Mouse (Mus musculus): ENCODE measurements at regions not wholly inside any gene's neighbourhood (a gene's known extent, or its start where the extent isn't known, plus 50 kb on each side); places are given as distances from the start of the nearest gene placed in this dataset.

GRCm38 (mm10) chr10:117556851-117557542 lies 72.3 kb upstream of the Cpm start:
- in situ Hi-C loops (cut with MboI, MseI) = no loop called here

- in situ Hi-C loops (cut with MboI, MseI) = no loop called here
Measured at GRCm38 (mm10) chr10:117556027-117556789, 73.1 kb upstream of the Cpm start.

GRCm38 (mm10) chr10:117555542-117555941 lies 73.8 kb upstream of the Cpm start:
- in situ Hi-C loops (cut with MboI, MseI) = no loop called here

- in situ Hi-C loops (cut with MboI, MseI) = no loop called here
Measured at GRCm38 (mm10) chr10:117555044-117555443, 74.3 kb upstream of the Cpm start.

- in situ Hi-C loops (cut with MboI, MseI) = loop anchor here in 1 of 2 experiments (5.0 kb wide), 1 partner anchor 92 kb away; no protein-coding TSS in a partner anchor
Measured at GRCm38 (mm10) chr10:117554533-117554932, 74.8 kb upstream of the Cpm start.

- in situ Hi-C loops (cut with MboI, MseI) = loop anchor here in 1 of 2 experiments (5.0 kb wide), 1 partner anchor 91 kb away; no protein-coding TSS in a partner anchor
Measured at GRCm38 (mm10) chr10:117553211-117554186, 75.8 kb upstream of the Cpm start.

GRCm38 (mm10) chr10:117552049-117552652 lies 77.1 kb upstream of the Cpm start:
- in situ Hi-C loops (cut with MboI, MseI) = loop anchor here in 1 of 2 experiments (5.0 kb wide), 1 partner anchor 90 kb away; no protein-coding TSS in a partner anchor

- in situ Hi-C loops (cut with MboI, MseI) = loop anchor here in 1 of 2 experiments (5.0 kb wide), 1 partner anchor 89 kb away; no protein-coding TSS in a partner anchor
Measured at GRCm38 (mm10) chr10:117551234-117552048, 77.9 kb upstream of the Cpm start.

- in situ Hi-C loops (cut with MboI, MseI) = loop anchor here (5.0 kb wide), 2 partner anchors 78 to 88 kb away; no protein-coding TSS in a partner anchor
Measured at GRCm38 (mm10) chr10:117549854-117550605, 79.3 kb upstream of the Cpm start.

GRCm38 (mm10) chr10:117549506-117549830 lies 79.8 kb upstream of the Cpm start:
- in situ Hi-C loops (cut with MboI, MseI) = loop anchor here in 1 of 2 experiments (5.0 kb wide), 1 partner anchor 77 kb away; no protein-coding TSS in a partner anchor

- in situ Hi-C loops (cut with MboI, MseI) = loop anchor here in 1 of 2 experiments (5.0 kb wide), 1 partner anchor 77 kb away; no protein-coding TSS in a partner anchor
Measured at GRCm38 (mm10) chr10:117548775-117549505, 80.4 kb upstream of the Cpm start.

GRCm38 (mm10) chr10:117548262-117548661 lies 81.0 kb upstream of the Cpm start:
- in situ Hi-C loops (cut with MboI, MseI) = loop anchor here in 1 of 2 experiments (5.0 kb wide), 1 partner anchor 76 kb away; no protein-coding TSS in a partner anchor

GRCm38 (mm10) chr10:117547275-117547674 lies 82.0 kb upstream of the Cpm start:
- in situ Hi-C loops (cut with MboI, MseI) = loop anchor here in 1 of 2 experiments (5.0 kb wide), 1 partner anchor 75 kb away; no protein-coding TSS in a partner anchor

- in situ Hi-C loops (cut with MboI, MseI) = loop anchor here in 1 of 2 experiments (5.0 kb wide), 1 partner anchor 74 kb away; no protein-coding TSS in a partner anchor
Measured at GRCm38 (mm10) chr10:117545842-117546631, 83.3 kb upstream of the Cpm start.

GRCm38 (mm10) chr10:117544680-117545546 lies 84.4 kb upstream of the Cpm start:
- in situ Hi-C loops (cut with MboI, MseI) = loop anchor here in 1 of 2 experiments (5.0 kb wide), 1 partner anchor 73 kb away; no protein-coding TSS in a partner anchor

GRCm38 (mm10) chr10:117543995-117544679 lies 85.2 kb upstream of the Cpm start:
- in situ Hi-C loops (cut with MboI, MseI) = no loop called here
